Mouse (Mus musculus): ENCODE results near the gene Tesmin. TPM values are rescaled to one million over a fixed set of nuclear protein-coding genes. Genes with fewer than 3 reads are reported as not detected.

The Tesmin gene
- polyA plus RNA-seq (2012; rRNA removed), result 0.15 and 0.17 TPM in 2 replicates

DNA sequence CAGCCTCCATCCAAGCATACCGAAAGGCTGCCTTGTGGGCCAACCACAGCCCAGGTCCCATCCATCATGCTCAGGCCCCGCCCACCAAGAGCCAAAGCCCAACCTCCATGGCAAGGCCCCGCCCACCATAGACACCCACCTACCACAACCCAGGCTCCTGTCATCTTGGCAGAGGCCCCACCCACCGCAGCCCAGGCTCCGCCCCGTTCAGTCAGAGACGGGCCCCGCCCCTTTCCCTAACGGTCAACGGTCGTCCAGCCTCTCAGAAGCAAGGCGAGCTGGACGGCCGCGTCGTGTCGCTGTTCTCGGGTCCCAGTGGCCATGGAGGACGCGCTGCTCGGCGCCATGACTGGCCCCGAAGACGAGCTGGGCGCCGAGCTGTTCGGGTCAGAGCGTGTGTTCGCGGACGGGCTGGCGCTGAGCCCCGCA, at the start of gene Tesmin:
Gene Tesmin (plus strand): TSS at position 229 of the 429 bp plus-strand sequence.
- peak; percentile 48 for DNase-seq (ENCODE audit: low spot score)

DNA sequence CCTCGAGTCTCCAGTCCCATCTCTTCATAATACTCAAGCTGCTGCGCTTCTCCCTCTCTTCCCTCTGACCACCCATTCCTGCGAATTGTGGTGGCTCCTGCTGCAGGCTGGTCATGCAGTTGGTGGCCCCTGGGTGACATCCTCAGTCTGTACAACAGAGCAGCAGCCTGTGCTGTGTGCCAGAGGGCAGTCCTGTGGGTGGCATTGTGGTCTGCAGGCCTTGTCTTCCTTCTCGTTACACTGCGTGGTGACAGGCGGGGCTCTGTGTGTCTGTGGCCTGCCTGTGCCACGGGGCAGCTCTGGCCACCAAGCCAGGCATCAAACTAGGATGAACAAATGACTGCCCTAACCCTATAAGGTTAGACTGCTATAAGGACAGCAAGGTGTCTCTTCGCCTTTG, 49.5 kb upstream of the Tesmin start:
- DNase-seq (ENCODE audit: low spot score), result no peak

DNA sequence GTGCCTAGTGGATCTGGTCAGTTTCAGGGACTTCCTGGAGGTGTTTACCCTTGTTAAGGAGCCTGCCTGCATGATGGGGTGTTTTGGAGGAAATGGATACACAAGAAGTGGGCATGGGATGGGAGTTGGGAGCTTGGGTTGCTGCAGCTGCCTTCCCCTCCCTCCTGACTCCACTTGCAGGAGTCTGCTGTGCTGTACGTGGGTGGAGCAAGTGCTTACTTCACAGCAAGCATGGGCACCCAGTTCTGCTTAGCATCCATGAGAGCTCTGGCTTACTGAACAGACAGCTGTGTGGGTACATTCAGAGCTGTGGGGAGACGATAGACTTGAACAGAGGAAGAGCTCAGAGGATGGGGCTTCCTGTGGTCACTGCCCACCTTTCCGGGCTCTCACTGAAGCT, 47.6 kb upstream of the Tesmin start:
- no peak for DNase-seq (ENCODE audit: low spot score)

DNA sequence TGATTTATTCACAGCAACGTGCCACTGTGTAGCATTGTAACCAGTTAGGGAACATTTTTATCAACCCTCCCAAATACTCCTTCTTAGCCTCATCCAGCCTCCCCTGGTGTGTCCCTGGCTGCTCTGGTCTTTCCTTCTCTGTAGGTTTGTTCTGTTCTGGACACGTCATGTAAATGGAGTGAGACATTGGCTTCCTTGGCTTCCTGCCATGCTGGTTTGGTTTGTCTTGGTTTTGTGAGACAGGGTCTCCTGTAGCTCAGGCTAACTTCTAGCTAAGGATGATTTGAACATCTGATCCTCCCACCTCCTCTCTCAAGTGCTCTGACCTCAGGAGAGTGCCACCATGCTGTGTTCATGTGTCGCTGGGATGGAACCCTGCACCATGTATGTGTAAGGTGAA, 44.7 kb upstream of the Tesmin start:
- no peak for DNase-seq (ENCODE audit: low spot score)

DNA sequence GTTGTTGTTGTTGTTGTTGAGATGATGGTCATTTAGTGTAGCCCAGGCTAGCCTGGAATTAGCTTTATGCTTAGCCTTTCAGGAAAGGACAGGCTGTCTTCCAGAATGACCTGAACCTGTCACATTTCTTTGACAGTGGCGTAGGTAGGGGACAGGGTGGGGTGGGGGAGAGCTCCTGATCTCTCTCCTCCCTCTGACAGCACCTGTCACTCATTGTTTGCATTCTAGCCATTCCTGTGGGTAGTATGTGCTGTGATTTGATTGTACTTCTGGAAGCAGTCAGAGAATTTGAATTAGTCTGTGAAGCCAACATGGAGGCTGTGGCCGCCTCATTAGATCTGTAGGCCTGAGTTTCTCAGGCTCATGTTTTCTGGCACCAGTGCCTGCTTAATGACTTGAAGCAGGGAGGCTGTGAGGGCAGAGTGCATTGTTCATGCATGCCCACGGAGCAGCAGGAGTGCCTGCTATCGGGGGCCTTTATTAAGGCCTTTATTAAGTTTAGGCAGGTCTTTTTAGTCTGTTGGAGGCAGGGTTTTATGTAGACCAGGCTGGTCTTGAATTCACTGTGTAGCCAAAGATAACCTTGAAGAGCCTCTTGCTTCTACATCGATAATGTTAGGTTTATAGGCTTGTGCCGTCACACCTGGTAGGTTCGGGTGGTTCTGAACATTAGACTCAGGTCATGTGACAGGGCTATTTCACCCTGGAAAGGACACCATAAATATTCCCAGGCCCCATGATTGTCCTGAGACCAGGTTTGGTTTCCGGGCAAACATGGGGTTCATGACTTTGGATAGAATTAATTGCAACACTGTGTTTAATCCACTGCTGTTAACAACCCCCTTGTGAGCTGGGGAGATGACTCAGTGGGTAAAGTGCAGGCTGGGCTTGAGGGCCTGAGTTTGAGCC, 43.8 kb upstream of the Tesmin start:
- DNase-seq (ENCODE audit: low spot score), result no peak

DNA sequence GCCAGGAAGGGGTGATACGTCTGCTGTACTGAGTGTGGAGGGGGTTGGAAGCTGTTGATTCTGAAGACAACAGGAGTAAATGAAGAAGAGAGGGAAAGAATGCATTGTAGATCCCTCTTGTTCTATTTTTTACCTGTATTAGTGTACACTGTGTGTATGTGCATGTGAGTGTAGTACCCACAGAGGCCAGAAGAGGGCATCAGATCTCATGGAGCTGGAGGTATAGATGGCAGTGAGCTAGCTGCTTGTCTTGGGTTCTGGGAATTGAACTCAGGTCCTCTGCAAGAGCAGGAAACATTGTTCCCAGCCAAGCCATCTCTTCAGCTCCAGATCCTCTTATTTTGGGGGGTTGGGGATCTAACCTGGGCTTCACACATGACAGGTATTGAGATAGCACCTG, 40.9 kb upstream of the Tesmin start:
- DNase-seq (ENCODE audit: low spot score), result no peak

DNA sequence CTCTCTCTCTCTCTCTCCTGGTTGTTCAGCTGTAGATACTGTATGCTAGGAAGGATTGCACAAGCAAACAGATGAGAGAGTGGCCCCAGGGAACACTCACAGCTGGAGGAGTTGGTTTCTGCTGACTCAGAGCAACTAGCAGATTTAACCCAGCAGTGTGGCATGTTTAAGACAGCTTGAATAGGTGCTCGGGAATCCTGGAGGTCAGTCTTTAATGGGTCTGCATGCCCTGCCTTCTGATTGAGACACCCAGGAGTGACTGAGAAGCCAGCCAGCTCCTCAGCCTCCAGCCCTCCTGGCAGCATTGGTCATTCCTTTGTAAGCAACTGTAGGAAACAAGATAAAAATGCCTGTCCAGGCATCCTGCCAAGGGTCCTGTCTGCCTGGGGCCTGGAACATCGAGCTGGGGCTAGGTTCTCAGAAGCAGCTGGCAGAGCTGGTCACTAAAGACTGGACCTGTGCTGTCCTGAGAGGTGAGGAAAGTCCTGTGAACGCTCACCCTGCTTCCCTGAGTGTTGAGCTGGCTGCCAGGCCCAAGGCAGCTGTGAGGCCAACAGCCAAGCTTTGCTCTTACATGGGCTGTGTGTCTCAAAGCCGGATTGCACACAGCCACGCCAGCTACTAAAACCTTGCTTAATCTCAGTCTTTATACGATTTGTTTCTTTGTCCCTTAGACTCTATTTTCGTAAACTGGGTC, 35.1 kb upstream of the Tesmin start:
- DNase-seq (ENCODE audit: low spot score), result no peak

DNA sequence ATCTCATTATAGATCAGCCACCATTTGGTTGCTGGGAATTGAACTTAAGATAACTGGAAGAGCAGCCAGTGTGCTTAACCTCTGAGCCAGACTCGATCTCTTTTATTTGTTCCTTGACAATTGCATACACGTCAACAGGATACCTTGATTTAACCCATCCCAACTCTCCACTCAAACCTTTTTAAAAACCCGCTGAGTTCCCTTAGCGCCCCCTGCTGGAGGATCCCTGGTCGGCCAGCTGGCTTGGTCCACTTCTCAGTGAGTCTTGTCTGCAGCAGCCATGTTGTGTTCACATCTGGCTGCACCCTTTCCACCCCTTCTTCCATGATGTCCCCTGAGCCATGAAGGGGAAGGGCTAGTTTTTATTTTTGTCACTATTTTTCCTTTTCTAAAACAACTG, 33.6 kb upstream of the Tesmin start:
- no peak for DNase-seq (ENCODE audit: low spot score)

DNA sequence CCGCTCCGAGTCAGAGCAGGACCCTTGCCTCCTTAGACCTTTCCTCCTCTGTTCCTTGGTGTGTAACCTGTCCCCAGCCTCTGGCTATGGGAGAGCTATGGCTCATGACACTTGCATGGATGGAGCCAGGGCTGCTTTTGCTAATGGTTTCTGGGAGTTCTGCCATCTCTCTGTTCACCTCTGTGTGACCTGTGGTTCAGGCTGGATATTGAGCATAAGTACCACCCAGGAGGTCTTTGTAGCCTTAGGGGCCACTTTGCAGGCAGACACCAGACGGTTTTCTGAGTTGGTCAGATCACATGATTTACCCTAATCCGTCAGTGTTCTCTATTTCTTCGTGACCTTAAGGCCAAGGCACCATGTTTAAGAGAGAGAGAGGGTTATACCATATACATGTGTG, 32.1 kb upstream of the Tesmin start:
- no peak for DNase-seq (ENCODE audit: low spot score)

DNA sequence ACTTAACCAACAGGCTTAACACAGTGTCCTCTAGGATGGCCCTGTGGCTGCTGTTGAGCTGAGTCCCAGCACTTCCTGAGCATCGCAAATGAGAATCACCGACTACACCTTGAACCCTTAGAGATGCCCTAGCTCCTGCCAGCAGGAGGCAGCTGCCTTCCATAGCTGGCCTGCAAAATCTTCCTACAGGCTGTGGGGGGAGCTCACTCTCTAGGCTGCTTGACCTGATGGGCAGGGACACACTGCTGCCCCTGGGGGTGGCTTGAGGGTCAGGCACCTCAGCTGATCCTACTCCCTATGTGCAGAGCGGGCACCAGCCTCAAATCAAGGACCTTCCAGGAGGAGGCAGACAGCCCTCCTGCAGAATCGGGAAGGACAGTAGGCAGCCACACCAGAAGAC, 31.0 kb upstream of the Tesmin start:
- no peak for DNase-seq (ENCODE audit: low spot score)

DNA sequence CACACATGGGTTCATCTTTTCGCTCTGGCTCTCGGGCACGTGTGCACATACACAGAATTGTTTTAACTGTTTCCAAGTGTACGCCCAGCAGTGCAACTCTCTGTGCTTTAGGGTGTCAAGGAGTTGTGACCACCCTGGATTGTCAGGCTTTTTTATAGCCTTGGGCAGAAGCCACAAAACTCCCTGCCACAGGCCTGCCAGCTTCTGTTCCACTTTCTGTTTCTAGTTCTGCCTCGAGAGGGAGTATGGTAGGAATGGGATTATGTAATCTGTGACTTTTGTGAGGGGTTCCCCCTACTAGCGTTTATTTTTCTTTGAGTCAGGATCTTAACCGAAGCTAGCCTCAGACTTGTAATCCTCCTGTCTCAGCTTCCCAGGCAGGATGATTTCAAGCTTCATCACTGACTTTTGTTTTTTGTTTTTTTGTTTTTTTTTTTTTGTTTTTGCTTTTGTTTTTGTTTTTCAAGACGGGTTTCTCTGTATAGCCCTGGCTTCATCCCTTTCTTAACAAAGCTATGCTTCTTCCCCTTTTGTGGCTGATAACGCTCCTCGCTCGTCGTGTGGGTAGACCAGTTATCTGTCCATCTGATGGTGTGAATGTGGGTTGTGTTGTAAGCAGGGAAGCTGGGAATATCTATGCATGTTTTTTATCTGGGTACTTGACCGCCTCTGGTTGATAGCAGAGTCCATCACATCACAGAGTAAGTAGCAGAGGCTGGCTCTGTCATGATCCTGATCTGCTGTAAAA, 28.6 kb upstream of the Tesmin start:
- no peak for DNase-seq (ENCODE audit: low spot score)

DNA sequence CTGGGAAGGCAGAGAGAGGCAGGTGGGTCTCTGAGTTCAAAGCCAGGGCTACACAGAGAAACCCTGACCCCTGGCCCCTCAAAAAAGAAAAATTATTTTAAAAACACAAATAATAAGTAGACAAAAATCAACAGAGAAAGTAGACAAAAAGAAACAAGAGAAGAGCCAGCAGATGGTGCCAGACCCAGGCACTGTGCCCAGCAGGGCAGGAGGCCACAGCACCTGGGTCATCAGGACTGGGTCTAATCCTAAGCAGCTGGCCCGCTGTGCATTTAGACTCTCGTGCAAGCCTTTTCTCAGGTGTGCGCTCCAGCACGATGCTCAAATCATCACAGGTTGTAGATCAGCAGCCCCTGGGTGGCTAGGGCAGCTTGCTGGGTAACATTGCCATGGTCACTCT, 25.1 kb upstream of the Tesmin start:
- no peak for DNase-seq (ENCODE audit: low spot score)

DNA sequence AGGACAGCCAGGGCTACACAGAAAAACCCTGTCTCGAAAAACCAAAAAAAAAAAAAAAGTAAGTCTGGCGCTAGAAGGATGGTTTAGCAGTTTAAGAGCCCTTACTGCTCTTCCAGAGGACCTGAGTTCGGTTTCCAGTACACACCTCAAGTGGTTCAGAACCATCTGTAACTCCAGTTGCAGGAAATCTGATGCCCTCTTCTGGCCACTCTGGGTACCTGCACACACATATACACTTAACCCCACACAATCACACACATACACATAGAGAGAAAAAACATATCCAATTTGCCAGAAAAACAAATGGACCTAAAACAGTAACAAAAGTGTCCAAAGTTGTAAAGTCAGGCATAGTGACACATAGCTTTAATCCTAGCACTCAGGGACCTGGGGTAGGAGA, 23.6 kb upstream of the Tesmin start:
- DNase-seq (ENCODE audit: low spot score), result no peak

DNA sequence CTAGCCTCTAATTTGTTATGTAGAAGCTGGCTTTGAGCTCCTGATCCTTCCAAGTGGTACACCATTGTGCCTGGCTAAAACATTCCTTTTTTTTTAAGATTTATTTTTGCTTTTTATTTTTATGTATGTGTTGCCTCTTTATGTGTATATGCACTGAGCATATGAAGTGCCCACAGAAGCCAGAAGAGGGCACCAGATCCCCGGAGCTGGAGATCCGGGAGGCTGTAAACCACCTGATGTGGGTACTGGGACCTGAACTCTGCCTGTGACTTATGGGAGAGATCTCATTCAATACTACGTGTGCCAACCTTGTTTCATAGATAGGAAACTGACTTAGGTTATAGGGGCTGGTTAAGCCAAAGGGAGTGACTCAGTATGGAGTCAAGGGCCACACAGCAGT, 20.4 kb upstream of the Tesmin start:
- DNase-seq (ENCODE audit: low spot score), result no peak

DNA sequence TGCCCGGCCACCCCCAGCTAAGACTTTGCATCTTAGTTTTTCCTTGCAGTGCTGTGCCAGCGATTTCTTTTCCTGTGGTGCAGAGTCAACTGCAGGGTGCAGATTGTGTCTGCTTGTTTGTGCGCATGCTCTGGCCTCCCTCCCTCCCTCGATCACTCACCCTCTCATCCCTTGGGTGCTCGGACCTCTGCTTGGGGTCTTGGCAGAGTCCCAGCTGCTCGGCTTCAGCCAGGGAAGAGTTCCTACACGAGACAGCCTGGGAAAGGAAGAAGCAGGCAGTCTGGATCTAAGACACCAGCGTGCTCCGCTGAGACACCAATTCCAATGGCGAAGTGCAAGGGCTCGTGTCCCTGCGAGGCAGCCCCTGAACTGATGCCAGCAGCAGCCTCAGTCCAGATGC, 15.3 kb upstream of the Tesmin start:
- DNase-seq (ENCODE audit: low spot score), result no peak

DNA sequence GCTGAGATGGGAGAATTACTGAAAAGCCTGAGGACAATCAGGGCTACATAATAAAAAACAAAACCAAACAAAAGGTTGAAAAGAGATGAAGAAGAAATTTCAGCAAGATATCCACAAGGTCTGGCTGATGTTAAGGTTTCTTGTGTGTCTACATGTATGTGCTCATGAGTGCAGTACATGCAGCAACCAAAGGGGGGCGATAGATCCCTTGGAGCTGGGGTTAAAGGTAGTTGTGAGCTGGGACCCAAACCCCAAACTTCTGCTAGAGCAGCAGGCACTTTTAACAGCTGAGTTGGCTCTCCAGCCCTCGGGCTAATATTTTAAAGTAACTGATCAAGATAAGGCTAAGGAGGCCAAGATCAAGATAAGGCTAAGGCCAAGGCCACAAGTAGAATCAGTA, 14.6 kb upstream of the Tesmin start:
- DNase-seq (ENCODE audit: low spot score), result no peak

DNA sequence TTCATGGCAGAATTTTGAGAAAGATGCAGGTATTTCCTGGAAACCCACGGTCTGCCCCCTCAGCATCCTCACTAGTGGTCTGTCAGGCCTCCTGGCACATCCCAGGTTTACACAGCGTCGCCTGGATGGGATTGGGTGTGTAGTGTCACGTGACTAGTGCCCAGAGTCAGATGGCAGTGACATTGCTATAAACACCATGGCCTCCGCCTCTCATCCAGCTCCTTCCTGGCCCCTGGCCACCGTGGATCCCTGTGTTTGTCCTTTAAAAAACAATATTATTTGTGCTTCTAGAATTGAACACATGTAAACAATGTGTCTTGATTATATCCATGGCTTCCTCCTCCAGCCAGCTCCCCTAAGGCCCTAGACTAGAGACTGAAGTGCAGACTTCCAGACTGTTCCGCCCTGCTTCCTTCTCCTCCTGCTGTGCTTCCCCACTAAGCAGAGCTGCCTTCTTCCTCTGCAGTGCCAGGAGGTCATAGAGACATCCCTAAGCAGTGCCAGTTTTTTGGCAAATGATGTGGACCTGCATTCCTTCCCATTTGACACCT, 12.6 kb upstream of the Tesmin start:
- DNase-seq (ENCODE audit: low spot score), result no peak

DNA sequence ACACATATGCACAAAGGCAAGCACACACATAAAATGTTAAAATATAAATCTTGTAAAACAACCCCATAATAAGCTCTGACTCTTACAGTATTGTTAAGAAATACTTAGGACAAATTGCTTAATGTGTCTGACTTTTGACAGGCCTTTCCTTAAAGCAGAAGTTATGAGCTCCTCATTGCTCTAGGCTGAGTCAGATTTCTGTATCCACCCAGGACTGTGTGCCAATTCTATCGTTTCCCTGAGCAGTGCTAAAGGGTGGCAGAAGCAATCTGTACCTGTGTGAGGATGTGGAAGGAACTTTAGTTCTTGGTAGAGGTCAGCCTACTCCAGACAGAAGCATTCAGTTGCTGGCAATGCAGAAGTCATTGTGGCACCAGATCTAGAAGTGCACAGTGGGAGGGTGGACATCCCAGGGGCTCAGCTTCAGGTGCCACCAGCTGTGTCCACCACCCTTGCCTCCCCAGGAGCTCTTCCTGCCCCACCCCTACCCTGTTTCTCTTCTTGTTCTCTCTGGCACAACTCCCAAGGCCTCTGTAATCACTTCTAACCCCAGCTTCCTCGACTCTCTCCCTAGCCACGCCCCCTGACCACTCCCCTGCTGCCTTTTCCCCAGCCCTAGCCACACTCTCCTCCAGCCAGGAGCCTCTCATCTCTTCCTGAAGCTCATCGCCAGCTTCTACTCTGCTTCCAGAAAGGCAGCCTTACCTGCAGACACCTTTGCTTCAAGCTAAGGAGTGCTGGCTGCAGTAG, 11.5 kb upstream of the Tesmin start:
- no peak for DNase-seq (ENCODE audit: low spot score)

DNA sequence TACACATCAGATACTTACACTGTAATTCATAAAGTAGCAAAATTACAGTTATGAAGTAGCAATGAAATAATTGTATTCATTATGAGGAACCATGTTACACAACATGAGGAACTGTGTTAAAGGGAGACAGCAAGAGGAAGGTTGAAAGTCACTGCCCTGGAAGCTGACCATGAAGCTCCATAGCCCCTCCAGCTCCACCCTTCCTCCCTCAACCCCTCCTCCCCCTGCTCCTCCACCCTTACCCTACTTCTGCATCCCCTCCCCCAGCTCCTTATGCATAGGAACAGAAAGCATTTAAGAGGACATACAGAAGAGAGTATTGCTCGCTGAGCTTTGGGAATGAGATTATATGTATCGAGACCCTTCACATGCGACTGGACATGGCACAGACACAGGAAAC, 10.0 kb upstream of the Tesmin start:
- no peak for DNase-seq (ENCODE audit: low spot score)

DNA sequence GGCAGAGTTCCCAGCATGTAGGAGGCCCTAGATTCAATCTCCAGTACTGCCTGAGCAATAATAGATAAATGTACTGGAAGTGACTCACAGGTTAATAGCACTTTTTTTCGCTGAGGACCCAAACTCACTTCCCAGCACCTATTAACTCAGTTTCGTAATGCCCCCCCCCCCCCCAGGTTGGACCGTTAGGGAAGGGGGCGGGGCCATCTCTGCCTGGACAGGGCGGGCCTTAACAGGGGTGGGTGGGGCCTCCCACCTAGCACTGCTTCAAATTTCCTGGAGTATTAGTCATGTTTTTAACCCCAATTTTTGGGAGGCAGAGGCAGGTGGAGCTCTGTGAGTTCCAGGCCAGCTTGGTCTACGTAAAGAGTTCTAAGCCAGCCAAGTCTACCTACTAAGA, 596 bp upstream of the Tesmin start:
- no peak for DNase-seq (ENCODE audit: low spot score)

DNA sequence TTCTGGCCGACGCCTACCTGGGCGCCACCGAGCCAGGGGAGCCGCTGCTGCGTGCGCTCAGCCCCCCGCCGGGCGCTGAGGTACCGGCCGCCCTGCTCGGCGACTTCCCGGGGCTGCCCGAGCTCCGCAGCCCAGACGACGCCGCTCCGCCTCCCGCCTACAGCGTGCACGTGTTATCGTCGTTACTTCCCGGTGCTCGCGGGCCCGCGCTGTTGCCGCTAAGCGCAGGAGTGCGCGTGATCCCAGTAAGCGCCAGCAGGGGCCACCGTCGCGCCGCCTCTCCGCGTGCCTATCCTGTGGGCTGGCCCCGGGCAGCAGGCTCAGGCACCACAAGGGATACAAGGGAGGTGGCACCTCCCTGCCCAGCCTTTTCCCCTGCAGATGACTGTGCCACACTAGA, 432 bp downstream of the Tesmin start:
- peak; percentile 86 for DNase-seq (ENCODE audit: low spot score)

DNA sequence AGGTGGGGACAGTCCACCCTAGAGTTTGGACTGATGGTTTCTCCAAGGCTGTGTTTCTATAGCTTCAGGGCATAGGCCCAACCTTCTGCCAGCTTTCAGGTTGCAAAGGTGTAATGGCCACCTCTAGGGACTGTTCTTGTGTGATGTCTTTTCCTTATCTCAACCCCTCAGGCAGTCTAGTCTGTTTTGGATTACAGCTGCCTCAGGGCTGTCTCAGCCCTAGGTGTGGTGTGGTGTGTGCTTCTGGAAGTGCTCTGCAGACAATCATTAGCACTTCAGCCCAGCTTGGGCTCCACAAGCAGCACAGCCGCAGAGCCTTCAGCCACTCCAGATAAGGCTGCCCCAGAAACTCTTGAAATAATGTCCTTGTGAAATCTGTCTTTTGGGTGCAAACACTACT, 3.7 kb downstream of the Tesmin start:
- DNase-seq (ENCODE audit: low spot score), result no peak
